Mouse (Mus musculus): ENCODE results near the gene Adarb2.

GRCm38 (mm10) chr13:8700981-8701380 is 498.3 kb downstream of the Adarb2 start:
- TF ChIP-seq CTCF (IDR thresholded peaks at IDR 0.05): no peak
- TF ChIP-seq EP300 (IDR thresholded peaks at IDR 0.05): no peak

Data from lung, postnatal 0 days (tissue).